Mouse (Mus musculus) urinary bladder, adult 2 months (tissue): ENCODE data around the gene Chst8. TPM values are rescaled to one million over a fixed set of nuclear protein-coding genes. Genes with fewer than 3 reads are reported as not detected.

ENCODE experiments used
- DNase-seq: peaks from one replicate; pipeline ENCODE4 v3.0.0; 2022; ENCODE audit warnings: low spot score
- polyA plus RNA-seq: library from polyadenylated mRNA; depleted of rRNA; stranded (reverse); fragments of >200 nt; gene quantifications from 2 replicates; pipeline ENCODE4 v1.2.3, GENCODE M21; 2012

The Chst8 gene
- polyA plus RNA-seq, 1 experiment, result 3.1 TPM

DNA sequence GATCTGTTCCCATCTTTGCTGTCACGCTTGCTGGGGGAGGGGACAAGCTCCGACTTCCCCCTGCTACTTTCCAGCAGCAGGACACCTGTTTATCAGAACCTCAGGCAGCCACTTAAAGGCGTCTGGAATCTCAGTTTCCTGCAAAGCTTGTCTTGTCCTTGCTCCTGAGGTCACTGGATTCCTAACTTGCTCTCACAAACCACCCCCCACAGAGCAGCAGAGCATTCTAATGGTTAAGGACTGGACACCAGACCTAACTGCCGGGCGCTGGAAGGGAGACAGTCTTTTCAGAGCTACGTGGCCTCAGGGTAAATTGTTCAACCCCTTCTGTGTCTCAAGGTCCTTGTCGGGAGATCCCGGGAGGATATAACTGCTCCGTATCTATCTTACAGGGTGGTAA lies 143.2 kb downstream of the Chst8 start:
- DNase-seq, result no peak

DNA sequence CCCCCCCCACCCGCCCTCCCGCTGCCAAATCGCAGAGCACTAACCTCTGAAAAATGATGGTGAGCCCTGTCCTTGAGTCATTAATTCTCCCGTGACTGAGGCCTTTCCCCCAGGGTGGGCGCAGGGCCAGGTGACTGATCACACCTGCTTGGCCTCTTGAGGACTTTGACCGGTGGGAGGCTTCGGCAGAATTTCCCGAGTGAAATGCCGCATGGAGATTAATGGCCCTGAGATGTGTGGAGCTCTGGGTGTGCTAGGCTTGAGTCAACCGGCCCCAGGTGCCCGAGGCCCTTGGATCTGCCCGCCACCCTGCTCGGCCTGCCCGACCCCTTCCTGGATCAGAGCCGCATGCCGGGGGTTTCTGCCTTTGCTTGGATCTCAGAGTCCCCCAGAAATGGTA lies 144.6 kb downstream of the Chst8 start:
- no peak for DNase-seq

DNA sequence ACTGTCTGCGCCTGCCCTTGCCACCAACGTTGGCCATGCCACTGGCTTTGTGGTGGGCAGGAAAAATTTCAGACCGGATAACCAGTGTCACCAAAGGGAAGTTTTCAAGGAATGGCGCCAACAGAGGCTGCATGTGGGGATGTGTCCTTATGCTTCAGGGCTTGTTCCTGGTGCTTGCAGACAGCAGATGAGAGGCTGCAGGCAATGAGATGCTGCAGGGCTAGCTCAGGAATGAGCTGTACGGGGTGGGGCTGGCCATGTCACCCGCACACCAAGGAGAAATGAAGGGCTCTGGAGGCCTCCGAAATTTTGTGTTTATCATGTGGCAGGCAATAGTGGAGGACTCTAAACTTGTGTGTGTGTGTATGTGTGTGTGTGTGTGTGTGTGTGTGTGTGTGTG lies 149.4 kb downstream of the Chst8 start:
- DNase-seq, result no peak

DNA sequence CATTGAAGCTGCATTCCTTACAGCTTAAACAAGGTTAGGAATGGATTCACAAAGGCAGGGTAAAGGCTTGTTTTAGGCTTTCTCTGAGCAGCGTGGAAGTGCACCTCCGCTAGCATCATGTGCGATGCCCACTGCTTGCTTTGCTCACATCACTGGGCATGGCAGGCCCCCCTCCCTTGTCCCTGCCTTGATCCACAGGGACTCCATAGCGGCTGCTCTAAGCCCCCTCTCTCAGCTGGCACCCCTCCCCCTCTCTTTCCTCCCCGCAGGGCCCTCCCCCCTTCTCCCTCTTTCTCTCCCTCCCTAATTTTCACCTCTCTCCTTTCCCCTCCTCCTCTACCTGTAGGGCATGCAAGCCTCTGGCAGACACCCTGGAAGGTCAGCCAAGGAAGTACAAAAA lies 150.3 kb downstream of the Chst8 start:
- DNase-seq, result no peak

DNA sequence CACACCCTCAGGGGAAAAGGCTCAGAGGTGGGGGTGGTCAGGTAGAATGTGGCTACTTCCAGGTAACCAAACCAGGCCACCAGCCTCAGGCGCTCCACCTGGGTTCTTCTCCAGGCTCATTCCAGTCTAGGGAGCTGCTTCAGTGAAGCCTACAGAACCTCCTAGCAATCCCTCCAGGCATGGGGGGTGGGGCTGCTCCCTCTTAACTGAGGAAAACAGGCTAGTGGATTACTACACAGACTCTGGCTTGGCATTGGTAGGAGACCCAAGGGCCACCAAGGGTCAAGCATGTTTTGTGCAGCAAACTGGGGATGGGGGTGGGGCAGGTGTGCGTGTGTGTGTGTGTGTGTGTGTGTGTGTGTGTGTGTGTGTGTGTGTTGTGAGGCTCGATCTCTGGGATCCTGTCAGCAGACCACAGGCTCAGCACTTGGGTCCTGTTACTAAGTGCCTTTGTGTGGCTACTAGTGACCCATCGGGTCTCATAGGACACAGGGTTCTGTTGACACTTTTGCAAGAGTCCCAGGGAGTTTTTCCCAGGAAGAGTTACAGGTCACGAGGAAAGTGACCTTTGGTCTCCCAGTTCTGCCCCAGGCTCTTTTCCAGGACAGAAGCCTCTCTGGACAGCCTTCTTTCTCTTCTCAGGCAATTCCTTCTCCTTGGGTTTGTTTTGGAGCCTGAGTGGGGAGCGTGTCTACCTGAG lies 153.0 kb downstream of the Chst8 start:
- no peak for DNase-seq

DNA sequence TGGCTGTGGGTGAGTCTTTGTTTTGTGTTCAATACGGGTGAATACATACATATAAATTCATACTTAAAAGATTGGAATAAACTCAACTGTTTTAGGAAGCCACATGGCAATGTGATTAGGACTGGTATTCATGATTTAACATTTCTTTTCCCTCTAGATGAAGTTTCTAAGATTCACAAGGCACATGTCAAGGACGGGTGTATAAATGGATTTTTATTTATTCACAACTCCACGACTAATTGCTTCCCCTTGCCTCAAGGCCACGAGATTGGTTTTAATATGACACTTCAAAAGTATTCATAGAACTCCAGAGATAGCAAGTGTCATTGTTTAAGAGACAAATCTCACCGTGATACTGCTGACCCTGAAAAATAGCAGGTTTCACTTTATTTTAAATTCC lies 155.9 kb downstream of the Chst8 start, which contains the start of gene Kctd15:
Gene Kctd15, minus strand, starts transcription at position 101 of the 400 bp plus-strand sequence.
- no peak for DNase-seq

DNA sequence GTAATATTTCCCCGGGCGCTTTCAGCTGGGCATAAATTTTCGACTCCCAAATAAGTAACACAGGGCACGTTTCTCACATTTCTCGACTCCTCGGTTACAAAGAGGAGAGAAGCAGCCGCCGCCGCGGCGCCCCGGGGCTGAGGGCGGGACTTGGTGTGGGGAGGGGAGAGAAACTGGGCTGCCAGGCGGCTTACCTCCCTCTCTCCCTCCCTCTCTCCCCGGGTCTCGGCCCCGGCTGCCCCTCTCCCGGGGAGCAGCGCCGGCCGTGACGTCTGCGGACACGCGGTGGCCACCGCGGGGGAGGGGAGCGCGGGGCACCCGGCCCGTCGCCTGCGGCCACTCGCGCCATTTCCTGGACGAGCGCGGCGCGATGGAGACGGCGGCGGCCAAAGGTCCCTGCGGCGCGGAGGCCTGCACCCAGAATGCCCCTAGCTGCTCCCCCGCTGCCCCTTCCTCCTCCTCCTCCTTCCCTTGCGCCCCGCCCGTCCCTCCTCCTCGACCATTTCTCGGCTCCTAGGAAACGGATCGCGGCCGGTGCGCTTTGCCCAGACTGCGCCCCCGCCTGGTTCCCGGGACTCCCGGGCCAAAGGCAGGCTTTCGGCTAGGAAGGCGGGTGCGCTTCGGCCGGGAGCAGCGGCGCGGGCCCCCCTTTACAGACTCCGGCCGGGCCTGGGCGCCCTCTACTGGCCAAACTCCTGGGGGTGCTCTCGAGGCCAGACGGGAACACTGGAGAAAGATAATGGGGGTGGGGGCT lies 157.2 kb downstream of the Chst8 start:
- peak; percentile 88 for DNase-seq

DNA sequence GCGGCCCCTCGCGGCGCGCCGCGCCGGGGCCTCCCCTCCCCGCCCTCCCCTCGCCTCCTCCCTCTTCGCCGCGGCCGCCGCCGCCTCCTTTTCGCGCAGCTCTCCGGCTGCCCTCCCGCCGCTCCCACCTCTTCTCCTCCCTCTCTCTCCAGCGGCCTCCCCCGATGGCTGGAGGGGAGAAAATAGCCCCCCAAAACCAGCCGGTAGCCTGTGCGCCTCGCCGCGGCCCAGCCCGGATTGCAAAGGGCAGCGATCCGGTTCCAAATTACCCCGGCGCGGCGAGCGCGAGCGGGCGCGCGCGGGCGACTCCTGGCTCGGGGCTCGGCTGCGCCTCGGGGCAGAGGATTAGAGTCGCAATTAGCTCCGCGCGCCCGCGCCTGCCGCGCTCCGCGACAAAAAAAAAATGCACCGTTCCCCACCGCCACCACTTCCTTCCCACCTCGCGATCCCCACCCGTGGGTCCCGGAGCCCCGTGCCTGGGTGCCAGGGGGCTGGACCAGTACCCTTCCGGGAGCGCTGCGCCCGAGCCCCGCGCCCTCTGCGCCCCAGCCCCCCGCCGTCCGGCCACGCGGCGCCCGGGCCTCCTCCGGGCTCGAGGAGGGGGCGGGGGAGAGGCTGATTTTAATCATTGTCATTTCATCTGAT lies 157.9 kb downstream of the Chst8 start:
- peak; percentile 80 for DNase-seq

DNA sequence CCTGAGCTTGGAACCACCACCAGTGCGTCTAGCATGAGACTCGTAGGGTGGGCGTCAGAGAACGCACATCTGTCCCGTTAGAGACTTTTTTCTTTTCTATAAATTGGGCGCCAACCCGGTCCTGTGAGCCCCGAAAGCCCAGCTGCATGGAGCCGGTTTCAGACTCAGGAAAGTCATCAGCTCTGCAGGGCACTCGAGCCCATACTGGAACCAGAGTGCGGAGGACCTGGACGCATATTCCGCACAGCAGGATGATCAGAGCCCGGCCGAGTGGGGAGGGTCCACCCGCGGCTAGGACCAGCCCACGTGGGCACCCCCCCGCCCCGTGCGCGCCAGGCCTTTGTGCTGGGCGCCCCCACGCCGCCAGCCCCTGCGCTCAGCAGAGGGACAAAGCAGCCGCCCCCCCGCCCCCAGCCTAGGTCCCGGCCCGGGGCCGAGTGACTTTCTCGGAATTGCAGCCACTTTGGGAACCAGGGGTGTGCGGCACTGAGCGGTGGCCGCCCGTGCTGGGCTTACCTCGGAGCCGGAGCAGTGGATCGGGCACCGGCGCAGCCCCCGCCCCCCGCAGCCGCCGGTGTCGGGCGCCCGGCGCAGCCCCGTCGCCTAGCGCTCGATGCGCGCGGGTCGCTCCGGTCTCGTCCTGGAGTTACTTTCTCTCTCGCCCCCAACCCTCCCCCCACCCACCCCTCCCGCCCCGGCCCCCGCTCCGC lies 158.6 kb downstream of the Chst8 start:
- DNase-seq, result peak; percentile 55

DNA sequence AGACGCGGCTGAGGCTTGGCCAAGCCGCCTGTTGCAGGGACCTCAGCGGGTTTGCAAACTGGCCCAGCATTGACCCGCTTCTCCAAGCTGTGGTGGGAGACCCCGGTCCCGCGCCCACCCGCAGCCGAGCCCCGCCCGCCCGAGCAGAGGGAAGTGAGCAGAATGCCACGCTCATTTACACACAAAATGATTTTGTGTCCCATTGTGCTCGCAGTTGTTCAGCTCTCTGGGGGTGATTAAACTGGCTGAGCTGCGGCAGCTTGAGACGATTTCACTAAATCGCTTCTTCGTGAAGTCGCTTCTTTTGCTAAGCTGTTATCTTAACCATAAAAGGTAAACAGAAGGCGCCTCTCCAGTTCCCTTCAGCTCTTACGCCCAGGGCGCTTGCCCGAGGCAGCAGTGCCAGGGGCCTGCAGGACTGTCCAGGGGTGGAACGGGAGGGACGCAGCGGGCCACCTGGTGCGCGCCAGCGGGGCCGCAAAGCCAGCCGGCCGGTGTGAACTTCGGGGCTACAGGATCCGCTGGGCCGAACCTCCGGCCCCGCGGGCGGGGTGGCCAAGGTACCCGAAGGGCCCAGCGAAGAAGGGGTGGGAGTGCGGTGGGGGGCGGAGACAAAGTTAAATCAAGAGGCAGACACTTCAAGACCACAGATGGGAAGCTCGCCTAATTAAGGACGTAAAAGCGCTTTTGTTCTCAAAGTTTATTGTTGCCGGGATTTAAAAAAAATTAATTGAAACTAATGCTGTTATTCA lies 159.6 kb downstream of the Chst8 start:
- DNase-seq, result peak; percentile 61

DNA sequence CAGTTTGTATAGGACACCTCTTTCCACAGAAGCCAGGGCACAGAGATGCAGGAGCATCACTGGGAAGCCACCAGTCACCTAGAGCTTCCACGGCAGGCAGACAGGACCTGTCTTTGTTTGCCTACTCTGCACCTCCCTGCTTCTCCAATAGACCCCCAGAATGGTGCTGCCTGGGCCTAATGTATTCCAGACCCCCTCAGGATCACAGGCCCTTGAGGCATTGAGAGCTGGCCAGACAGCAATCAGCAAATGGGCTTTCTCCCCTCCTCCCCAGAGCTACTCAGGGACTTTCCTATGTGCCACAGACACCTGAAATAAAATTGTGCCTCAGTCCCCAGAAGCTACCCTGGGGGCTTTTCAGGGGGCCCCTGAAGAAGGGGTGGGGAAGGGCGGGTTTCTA lies 161.1 kb downstream of the Chst8 start:
- DNase-seq, result no peak

DNA sequence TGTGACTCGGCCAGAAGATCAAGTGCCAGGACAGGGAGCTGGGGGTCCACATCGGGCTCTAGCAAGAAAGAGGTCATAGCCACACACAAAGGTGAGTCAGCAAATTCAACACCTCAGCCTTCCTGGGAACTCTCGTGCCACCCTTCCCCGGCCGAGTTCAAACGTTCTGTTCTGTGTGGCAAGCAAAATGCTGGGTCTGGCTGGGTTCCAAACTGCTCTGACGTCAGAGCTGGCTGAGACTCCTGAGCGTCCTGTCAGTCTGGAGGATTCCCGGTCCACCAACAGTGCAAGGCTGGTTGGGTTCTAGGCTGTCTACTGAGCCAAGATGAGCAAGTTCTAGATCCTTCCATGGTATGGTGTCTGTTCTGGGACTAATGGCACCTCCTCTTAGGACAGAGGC lies 165.5 kb downstream of the Chst8 start:
- peak; percentile 66 for DNase-seq

DNA sequence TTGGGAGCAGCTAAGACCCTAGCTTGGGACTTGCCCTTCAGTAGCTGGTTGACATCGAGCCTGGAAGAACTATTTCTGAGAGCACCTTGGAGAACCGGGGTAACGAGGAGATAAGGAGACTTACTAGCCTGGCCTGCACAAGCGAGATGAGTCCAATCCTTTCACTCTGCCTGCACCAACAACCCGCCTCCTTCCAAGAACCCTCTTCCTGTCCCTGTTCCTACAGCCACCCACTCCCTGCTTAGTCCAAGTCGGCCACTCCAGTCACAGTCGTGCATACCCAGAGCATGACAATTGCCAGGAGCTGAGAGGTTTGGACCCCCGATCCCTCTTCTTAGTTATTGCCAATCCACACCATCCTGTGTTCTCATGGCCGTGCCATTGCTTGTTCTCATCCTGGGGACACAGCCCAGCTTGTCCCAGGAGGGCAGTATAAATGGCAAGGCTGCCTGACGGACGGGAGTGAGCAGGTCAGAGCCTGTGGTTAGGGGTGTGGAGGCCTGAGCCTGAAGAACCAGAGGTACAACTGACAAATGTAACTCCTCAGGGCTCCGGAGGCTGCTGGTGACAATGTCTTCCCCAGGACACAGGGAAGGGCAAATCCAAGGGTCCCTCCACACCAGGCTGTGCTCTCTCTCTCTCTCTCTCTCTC lies 166.2 kb downstream of the Chst8 start:
- DNase-seq, result no peak

DNA sequence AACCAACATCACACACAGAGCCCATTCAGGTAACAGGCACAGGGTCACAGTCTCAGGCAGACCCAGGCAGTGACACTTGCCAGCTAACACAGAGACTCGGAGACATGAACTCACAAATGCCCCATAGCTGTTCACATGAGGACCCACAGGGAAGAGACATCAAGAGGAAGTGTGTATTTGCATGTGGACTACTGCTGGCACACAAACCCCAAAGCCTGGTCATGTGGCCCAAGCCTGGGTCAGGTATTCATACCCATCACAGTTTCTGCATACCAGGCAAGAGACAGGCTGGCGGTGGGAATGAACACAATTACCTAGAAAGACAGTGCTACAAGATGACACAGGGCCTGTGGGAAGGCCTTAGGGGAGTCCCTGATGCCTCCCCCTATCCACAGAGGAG lies 166.9 kb downstream of the Chst8 start:
- DNase-seq, result no peak

DNA sequence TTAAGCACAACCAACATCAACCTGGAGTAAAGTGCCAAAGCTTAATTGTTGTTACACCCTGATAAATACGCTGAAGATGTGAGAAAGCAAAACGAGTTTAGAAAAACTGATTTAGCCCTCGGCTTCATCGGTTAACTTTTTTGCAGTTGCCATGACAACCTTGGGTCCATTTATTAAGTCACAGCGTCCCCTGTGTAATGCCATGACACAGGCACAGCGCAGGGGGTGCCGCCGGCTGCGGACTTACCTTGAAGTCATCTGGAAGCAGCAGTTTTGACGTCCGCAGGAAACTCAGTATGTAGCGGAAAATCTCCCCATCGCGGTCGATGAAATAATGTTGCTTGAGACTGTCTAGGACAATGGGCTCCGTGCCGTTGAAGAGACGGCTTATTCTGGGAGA lies 167.9 kb downstream of the Chst8 start:
- no peak for DNase-seq

DNA sequence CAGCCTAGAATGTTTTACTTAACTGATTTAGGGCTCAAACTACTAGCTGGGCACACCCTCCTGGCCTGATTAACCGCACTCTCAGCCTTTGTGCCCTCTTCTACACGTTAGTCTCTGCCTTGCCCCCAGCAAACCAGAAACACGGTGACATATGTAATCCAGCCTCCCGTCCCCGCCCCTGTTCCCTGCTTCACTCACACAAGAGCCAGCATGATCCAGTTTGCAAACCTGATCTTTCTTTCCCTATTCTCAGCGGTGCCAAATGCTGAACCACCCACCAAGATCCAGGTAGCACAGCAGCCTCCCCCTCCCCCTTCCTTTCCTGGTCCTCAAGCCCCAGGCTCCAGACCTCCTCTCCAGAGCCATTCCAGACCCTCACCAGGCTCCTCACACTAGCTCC lies 169.2 kb downstream of the Chst8 start:
- DNase-seq, result no peak

DNA sequence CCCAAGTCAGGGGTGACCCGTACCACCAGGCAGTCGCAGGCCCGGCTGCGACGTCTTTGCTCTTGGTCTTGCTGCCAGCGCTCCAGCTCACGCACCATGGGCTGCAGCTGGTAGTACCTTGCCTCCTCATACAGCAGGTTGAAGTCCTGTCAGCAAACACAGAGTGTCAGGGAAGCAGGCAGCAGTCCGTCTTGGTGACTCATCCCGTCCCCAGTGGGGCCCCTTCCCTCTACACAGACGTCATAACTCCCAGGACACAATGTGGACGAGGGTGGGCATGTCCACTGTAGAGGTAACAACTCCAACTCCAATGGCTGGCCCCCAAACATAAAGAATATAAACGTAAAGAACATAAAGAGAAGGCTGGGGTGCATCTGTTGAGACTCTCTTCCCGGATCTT lies 170.5 kb downstream of the Chst8 start:
- no peak for DNase-seq

DNA sequence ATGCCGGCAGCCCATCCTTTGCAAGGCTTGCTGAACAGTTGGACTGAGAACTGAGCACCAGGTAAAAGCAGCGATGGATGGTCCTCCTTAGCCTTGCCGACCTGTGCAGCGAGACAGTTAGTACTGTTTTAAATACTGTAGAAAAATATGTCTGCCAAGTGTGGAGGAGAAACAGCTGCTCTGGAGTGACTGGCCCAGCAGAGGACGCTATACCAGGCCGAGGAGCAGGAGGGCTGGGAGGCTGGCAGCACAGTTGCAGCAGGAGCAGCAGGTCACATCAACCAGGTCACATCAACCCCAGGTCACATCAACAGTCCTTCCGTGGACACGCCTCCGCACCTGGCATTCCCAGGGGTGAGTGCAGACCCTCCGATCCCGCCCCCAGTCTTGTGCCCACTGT lies 172.7 kb downstream of the Chst8 start:
- no peak for DNase-seq

DNA sequence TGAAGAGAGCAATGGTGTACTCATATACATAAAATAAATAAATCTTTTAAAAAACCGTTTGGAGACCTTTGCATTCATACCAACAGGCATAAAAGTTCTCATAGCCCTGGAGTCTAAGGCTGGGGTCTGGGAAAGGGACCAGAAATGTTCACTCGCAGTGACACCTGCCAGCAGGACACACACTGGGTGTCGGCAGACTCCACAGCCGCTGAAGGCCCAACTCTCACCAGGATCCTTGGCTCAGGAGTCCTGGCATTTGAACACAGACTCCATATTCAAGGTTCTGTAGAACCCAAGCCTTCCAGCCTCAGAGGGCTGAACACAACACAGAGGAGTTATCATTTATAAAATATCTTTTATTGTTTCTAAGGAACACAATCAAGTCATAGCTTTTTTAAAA lies 175.8 kb downstream of the Chst8 start:
- no peak for DNase-seq

DNA sequence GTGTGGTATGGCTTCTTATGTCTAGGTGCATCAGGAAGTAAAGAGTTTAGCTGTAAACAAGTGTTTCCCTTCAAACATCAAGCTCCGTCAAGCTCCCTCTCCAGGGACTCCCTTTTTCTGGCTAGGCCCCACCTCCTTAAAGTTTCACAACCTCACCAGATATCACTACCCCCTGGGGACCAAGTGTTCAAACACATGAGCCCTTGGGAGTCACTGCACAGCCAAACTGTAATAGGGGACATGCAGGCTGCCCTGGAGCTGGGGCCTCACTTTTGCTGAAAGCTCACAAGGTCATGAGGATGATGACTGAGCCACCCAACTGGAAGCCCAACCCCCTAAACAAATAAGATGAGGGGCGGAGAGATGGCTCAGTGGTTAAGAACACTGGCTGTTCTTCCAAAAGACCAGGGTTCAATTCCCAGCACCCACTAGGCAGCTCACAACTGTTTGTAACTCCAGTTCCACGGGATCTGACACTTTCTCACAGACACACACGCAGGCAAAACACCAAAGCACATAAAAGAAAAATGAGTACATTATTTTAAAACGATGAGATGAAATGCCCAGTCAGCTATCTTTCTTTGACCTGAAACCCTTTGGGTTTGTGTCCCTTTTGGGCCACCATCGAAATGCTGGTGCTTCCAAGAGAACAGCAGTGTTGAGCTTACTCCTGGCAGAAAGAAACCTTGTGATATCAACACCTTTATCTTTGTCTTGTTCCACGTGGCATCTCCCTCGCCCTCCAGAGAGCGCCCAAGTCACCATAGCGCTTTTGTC lies 179.4 kb downstream of the Chst8 start:
- no peak for DNase-seq
